Mouse (Mus musculus) stomach, embryonic 15.5 days (tissue): ENCODE data around the gene Sf3b3. TPM values are rescaled to one million over a fixed set of nuclear protein-coding genes. Genes with fewer than 3 reads are reported as not detected.
A peak's percentile ranks its signal among the peaks of the same experiment; 100 is the strongest.

ENCODE experiments used
- ATAC-seq: fragments of 200-750 bp; cut with Nextera tagmentation; 2 replicates; pipeline ENCODE4 v1.8.0; 2017; ENCODE audit warnings: low read depth, moderate number of reproducible peaks, moderate TSS enrichment; ENCODE audit not compliant: insufficient read depth, low FRiP score
- H3K27ac ChIP-seq: fragments of 300-500 bp; sonication (generic); 2 replicates; pipeline ENCODE4 v1.5.1; 2015; ENCODE audit warnings: mild to moderate bottlenecking, inconsistent platforms
- H3K27me3 ChIP-seq: fragments of 300-500 bp; sonication (generic); replicated peaks from 2 replicates; pipeline ENCODE4 v1.6.1; 2015; ENCODE audit warnings: inconsistent platforms
- H3K36me3 ChIP-seq: fragments of 300-500 bp; sonication (generic); 2 replicates; pipeline ENCODE4 v1.6.1; 2015; ENCODE audit warnings: inconsistent platforms
- H3K4me1 ChIP-seq: fragments of 300-500 bp; sonication (generic); 2 replicates; pipeline ENCODE4 v1.6.1; 2015; ENCODE audit warnings: inconsistent platforms
- H3K4me2 ChIP-seq: fragments of 300-500 bp; sonication (generic); 2 replicates; pipeline ENCODE4 v1.6.1; 2015; ENCODE audit warnings: mild to moderate bottlenecking, inconsistent platforms
- H3K4me3 ChIP-seq: fragments of 300-500 bp; sonication (generic); replicated peaks from 2 replicates; pipeline ENCODE4 v1.5.1; 2015; ENCODE audit warnings: inconsistent platforms
- H3K9ac ChIP-seq: fragments of 300-500 bp; sonication (generic); 2 replicates; pipeline ENCODE4 v1.6.1; 2015; ENCODE audit warnings: inconsistent platforms
- H3K9me3 ChIP-seq: fragments of 300-500 bp; sonication (generic); 2 replicates; pipeline ENCODE4 v1.6.1; 2016; ENCODE audit warnings: inconsistent platforms
- WGBS: fragments of 180-500 bp; shearing (Covaris S2); methylation state at CpG from one replicate; pipeline ENCODE4 v1.1.7; 2015; 5-methylcytosine and 5-hydroxymethylcytosine counted together
- polyA plus RNA-seq: library from polyadenylated mRNA; unstranded; fragments of >200 nt; fragmentation: Nextera tagmentation; extraction: Ambion mirVana; gene quantifications from 2 replicates; pipeline ENCODE4 v1.2.1, GENCODE M21; 2015

The Sf3b3 gene
- polyA plus RNA-seq, 1 experiment from 2014 or later = 122 TPM

DNA sequence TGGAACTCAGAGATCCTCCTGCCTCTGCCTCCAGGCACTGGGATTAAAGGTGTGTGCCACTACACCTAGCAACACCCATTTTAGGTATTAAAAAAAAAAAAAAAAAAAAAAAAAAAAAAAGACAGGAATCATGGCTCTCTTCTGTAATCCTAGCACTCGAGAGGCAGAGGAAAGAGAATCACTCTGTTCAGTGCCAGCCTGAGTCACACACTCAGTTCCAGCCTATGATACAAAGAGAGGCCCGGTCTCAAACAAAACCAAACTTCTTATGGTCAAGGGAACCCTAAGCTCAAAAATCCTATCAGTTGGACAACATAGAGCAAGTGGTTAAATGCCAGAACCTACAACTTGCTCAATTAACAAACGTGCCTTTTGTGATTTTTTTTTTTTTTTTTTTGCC lies 1.6 kb downstream of the Sf3b3 start:
- peak overlapping the region; percentile 73; the same call in 1 of the 2 replicates for H3K4me2 ChIP-seq
- no peaks in the 10 kb centered on the region for H3K9me3 ChIP-seq
- H3K27ac ChIP-seq = no peak overlapping the region
- no peak overlapping the region for H3K9ac ChIP-seq
- no peaks in the 10 kb centered on the region for H3K27me3 ChIP-seq
- ATAC-seq = no peak
- 70% methylated on average over 3 of the region's 3 CpGs for WGBS
- no peak overlapping the region for H3K4me3 ChIP-seq
- peaks cover 26% of the 10 kb centered on the region for H3K36me3 ChIP-seq
- peaks cover 12% of the 10 kb centered on the region for H3K4me1 ChIP-seq

DNA sequence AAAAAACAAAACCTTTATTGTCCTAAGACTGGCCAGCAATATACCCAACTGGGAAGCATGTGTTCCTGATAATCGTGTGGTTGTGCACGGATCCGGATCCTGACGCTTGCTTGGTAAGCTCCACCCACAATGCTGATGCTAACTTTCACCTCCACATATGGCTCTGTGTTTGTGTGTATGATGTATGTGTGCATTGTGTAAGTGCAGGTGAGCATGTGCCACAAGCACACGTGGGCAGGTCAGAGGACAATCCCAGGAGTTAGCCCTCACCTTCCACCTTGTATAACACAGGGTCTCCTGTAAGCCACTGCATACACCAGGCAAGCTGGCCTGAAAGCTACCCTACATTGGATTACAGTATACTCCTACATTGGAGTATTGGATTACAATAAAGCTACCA lies 3.4 kb downstream of the Sf3b3 start:
- Histone ChIP-seq H3K36me3 (peaks cover 42% of the 10 kb centered on the region), H3K4me2 (no peak overlapping the region), H3K27ac (no peak overlapping the region), H3K27me3 (no peaks in the 10 kb centered on the region), H3K9me3 (no peaks in the 10 kb centered on the region), H3K4me1 (peaks cover 12% of the 10 kb centered on the region), H3K9ac (no peak overlapping the region), H3K4me3 (no peak overlapping the region)
- ATAC-seq = no peak
- WGBS = 84% methylated on average over 5 of the region's 5 CpGs

DNA sequence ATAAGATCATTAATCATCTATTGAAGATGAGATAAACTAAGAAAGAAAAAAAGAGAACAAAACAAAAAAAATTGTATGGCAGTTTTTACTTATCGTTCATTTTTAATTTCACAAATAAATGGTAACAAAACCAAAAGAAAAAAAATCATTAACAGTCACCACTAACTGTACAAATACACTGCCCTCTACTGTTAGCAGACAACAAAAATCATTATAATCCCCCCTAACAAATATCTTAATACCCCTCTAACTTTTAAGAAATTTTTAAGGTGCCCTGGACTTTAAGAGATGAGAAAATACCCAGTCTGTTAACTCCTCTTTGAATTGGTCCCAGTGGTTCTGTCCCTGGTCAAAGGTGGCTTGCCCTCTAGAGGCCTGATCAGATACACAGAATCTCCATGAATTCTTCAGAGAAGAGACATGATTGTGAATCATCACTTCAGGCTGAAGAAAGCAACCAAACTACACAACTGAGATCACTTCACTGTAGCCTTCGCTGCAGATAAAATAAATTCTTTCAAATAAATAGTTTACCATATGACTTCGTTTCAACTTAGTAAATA lies 4.5 kb downstream of the Sf3b3 start:
- Histone ChIP-seq H3K4me1 (0 out of 2 replicates have a peak, but pooled peaks cover 5% of the 10 kb centered on the region), H3K9ac (no peak overlapping the region), H3K27me3 (no peaks in the 10 kb centered on the region), H3K4me2 (no peak overlapping the region), H3K36me3 (peaks cover 52% of the 10 kb centered on the region), H3K27ac (no peak overlapping the region), H3K4me3 (no peak overlapping the region), H3K9me3 (no peaks in the 10 kb centered on the region)
- no peak for ATAC-seq
- 86% methylated on average over 3 of the region's 3 CpGs for WGBS

DNA sequence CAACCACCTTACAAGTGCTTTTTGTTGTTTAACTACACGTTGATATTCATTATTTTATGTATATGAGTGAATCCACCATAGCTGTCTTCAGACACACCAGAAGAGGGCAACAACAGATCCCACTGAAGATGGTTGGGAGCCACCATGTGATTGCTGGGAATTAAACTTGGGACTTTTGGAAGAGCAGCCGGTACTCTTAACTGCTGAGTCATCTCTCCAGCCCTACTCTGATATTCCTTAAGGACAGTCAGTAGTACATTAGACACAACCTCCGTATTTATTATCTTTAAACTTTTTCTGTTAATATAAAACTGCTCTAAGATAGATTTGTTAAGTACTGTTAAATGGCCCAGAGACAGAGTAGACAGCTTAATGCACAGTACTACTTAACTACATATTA lies 14.6 kb downstream of the Sf3b3 start:
- H3K9me3 ChIP-seq = no peaks in the 10 kb centered on the region
- peaks cover 81% of the 10 kb centered on the region for H3K36me3 ChIP-seq
- no peak overlapping the region for H3K4me3 ChIP-seq
- no peaks in the 10 kb centered on the region for H3K4me1 ChIP-seq
- whole genome bisulfite sequencing = 82% methylated on average over 3 of the region's 3 CpGs
- no peak overlapping the region for H3K27ac ChIP-seq
- ATAC-seq = no peak
- no peaks in the 10 kb centered on the region for H3K27me3 ChIP-seq
- no peak overlapping the region for H3K4me2 ChIP-seq
- no peak overlapping the region for H3K9ac ChIP-seq

DNA sequence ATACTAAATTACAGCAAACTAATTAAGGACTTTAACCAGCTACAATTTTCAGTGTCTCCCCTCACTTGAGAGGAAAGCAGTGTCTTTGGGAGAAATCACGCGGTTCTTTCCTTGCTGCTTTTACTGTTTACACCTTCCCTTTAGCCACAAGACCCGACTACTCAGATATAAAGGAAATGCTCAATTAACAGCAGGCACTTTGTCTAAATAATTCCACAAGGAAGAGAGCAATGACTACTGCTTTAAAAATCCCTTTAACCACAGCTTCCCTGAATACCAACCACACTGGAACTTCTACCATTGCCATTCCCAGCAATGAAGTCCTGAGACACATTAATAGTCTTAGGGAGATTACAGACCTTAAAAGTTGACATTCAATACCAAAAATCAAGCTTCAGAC lies 18.1 kb downstream of the Sf3b3 start:
- Histone ChIP-seq H3K27ac (no peak overlapping the region), H3K27me3 (no peaks in the 10 kb centered on the region), H3K4me1 (no peaks in the 10 kb centered on the region), H3K9me3 (no peaks in the 10 kb centered on the region), H3K36me3 (peaks cover 86% of the 10 kb centered on the region), H3K4me2 (no peak overlapping the region), H3K9ac (no peak overlapping the region), H3K4me3 (no peak overlapping the region)
- ATAC-seq = no peak
- WGBS = 80% methylated on average over 3 of the region's 3 CpGs

DNA sequence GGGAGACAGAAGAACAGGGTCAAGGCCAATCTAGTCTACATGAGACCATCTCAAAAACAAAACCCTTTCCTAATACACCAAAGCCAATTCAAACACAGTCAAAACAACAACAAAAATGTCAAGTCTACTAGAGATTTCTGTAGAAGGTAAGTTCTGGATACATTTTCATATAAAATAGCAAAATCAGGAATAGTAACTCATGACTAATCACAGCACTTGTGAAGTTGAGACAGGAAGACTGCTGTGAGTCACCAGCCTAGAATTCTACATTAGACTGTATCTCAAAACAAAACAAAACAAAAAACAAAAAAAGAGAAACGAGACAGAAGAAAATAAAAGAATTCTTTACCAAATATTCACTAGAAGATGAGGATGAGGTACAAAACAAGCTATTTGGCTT lies 21.7 kb downstream of the Sf3b3 start:
- 84% methylated on average over 1 of the region's 1 CpGs for WGBS
- H3K4me3 ChIP-seq = no peak overlapping the region
- H3K36me3 ChIP-seq = peaks cover 86% of the 10 kb centered on the region
- no peaks in the 10 kb centered on the region for H3K4me1 ChIP-seq
- no peaks in the 10 kb centered on the region for H3K27me3 ChIP-seq
- no peaks in the 10 kb centered on the region for H3K9me3 ChIP-seq
- H3K9ac ChIP-seq = no peak overlapping the region
- H3K4me2 ChIP-seq = no peak overlapping the region
- no peak overlapping the region for H3K27ac ChIP-seq
- ATAC-seq = no peak

DNA sequence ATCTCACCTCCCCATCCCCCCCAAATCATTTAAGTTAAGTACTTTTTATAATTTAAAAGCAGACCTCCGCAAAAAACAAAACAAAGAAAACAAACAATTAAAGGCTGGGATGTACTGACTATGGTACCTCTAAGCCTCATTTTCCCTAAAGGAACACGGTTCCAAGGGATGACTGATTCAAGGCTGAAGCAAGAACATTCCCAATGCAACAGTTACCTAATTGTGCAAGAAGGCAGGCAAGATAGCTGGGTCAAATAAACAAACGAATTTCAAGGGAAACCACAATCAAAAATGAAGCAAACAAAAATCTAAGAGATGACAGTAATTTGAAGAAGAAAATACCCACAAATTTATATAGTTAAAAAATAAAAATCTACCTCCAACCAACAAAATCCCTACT lies 24.6 kb downstream of the Sf3b3 start:
- no peaks in the 10 kb centered on the region for H3K27me3 ChIP-seq
- no peak overlapping the region for H3K4me2 ChIP-seq
- no peaks in the 10 kb centered on the region for H3K9me3 ChIP-seq
- H3K27ac ChIP-seq = no peak overlapping the region
- no peak overlapping the region for H3K9ac ChIP-seq
- H3K36me3 ChIP-seq = peaks cover 86% of the 10 kb centered on the region
- H3K4me1 ChIP-seq = no peaks in the 10 kb centered on the region
- ATAC-seq = no peak
- WGBS = 87% methylated on average over 3 of the region's 3 CpGs
- H3K4me3 ChIP-seq = no peak overlapping the region

DNA sequence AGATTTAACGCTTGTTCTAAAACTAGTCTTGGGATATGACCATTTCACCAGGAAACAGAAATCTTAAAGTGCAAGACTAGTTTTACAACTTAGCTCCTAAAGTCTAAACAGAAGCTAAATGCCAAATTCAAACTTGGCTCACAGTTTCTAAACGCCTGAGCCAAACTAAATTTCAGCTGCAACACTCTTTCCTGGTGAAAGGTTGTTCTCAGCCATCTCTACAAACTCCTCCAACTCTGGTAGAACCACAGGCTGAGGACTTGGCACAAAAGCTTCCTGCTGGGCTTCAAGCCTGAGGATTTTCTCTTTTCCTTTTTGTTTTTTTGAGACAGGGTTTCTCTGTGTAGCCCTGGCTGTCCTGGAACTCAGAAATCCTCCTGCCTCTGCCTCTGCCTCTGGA lies 26.3 kb downstream of the Sf3b3 start:
- Histone ChIP-seq H3K36me3 (peaks cover 85% of the 10 kb centered on the region), H3K4me1 (no peaks in the 10 kb centered on the region), H3K4me2 (no peak overlapping the region), H3K27me3 (no peaks in the 10 kb centered on the region), H3K9ac (no peak overlapping the region), H3K27ac (no peak overlapping the region), H3K9me3 (no peaks in the 10 kb centered on the region), H3K4me3 (no peak overlapping the region)
- WGBS = 90% methylated on average over 2 of the region's 2 CpGs
- no peak for ATAC-seq

DNA sequence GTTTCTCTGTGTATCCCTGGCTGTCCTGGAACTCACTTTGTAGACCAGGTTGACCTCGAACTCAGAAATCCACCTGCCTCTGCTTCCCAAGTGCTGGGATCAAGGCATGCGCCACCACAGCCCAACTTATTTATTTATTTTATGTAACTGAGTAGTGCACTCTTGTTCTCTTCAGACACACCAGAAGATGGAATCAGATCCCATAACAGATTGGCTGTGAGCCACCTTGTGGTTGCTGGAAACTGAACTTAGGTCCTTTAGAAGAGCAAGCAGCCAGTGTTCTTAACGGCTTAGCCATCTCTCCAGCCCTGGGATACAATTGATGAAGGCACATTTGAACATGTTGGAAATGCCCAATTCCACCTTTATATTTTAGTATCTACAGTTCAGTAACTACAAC lies 28.0 kb downstream of the Sf3b3 start:
- 78% methylated on average over 3 of the region's 3 CpGs for WGBS
- no peak overlapping the region for H3K27ac ChIP-seq
- no peaks in the 10 kb centered on the region for H3K4me1 ChIP-seq
- no peak overlapping the region for H3K4me3 ChIP-seq
- no peaks in the 10 kb centered on the region for H3K9me3 ChIP-seq
- peaks cover 85% of the 10 kb centered on the region for H3K36me3 ChIP-seq
- ATAC-seq = no peak
- no peak overlapping the region for H3K4me2 ChIP-seq
- no peak overlapping the region for H3K9ac ChIP-seq
- H3K27me3 ChIP-seq = no peaks in the 10 kb centered on the region

DNA sequence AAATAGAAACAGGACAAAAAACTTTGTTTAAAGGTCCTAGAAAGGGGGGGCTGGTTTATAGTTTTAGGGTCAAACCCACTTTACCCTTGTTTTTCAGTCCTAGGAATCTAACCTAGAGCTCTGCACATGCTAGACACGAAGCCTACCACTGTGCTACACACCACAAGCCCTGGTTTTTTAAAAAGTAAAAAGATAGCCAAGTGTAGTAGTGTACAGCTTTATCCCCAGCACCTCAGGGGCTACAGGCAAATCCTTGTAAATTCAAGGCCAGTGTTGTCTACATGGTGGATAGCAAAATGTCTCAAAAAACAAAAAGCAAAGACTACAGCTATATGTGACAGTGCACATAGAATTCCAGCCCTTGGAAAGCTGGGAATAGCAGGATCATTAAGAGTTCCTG lies 29.6 kb downstream of the Sf3b3 start:
- WGBS = 92% methylated on average over 1 of the region's 1 CpGs
- ATAC-seq = no peak
- Histone ChIP-seq H3K27ac (no peak overlapping the region), H3K4me3 (no peak overlapping the region), H3K9me3 (no peaks in the 10 kb centered on the region), H3K4me2 (no peak overlapping the region), H3K4me1 (no peaks in the 10 kb centered on the region), H3K27me3 (no peaks in the 10 kb centered on the region), H3K36me3 (peaks cover 88% of the 10 kb centered on the region), H3K9ac (no peak overlapping the region)

DNA sequence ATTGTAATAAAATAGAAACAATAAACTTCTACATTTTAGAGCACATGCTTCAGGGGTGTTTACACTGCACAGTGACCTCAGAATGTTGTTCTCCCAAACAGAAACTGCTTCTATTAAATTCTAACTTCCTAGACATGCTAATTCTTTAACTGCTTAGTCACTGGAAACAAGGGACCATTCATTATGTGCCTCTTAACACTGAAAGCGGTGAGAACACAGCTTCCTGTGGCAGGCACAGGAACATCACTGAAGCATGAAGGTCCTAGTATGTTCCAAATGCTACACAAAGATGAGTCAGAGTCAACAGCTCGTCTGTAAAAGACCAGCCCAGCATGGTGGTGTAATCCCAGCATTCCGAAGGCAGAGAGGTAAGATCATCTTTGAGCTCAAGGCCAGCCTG lies 31.3 kb downstream of the Sf3b3 start:
- H3K27ac ChIP-seq = no peak overlapping the region
- ATAC-seq = no peak
- H3K9ac ChIP-seq = no peak overlapping the region
- H3K4me3 ChIP-seq = no peak overlapping the region
- no peak overlapping the region for H3K4me2 ChIP-seq
- 65% methylated on average over 3 of the region's 3 CpGs for WGBS
- H3K4me1 ChIP-seq = no peaks in the 10 kb centered on the region
- peaks cover 85% of the 10 kb centered on the region for H3K36me3 ChIP-seq
- H3K27me3 ChIP-seq = no peaks in the 10 kb centered on the region
- H3K9me3 ChIP-seq = no peaks in the 10 kb centered on the region

DNA sequence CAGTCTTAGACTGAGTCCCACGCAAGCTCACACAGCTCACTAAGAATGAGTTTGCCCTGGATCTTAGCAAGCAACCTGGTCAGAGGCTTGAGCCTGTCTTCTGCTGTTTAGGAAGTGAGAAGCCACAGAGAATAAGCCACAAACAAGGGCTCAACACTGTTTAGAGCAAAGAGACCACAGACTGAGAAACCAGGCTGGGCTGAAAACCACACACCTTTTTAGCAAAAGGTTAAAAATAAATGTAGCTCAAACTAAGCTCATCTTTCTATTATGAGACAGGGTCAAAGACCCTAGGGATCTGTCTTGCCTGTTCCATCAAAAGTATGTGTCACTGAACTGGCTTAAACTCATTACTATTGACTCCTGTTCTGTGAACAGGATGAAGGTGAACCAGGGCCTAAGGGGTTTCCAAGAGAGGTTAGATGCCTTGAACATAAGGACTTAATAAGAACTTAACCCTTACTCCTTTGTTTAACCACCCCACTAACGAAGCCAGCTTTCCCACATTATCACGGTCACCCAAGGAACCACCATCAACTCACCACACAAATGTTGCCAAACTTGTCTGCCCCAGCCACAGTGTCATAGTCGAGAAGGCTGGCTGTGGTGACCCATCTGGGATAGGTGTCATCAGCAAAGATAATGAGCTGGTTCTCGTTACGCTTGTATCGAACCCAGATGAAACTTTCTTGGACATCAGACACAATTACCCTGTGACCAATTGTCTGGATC lies 33.3 kb downstream of the Sf3b3 start:
- Histone ChIP-seq H3K4me1 (peaks cover 4% of the 10 kb centered on the region; the same call in 1 of the 2 replicates), H3K9me3 (no peaks in the 10 kb centered on the region), H3K36me3 (peaks cover 77% of the 10 kb centered on the region), H3K4me3 (no peak overlapping the region), H3K27ac (no peak overlapping the region), H3K4me2 (no peak overlapping the region), H3K27me3 (no peaks in the 10 kb centered on the region), H3K9ac (no peak overlapping the region)
- WGBS = 90% methylated on average over 7 of the region's 7 CpGs
- ATAC-seq = no peak
